Mouse (Mus musculus): ENCODE data around the gene Teddm1b. TPM values are rescaled to one million over a fixed set of nuclear protein-coding genes. Genes with fewer than 3 reads are reported as not detected.

Gene Teddm1b
- polyA plus RNA-seq, 1 experiment from 2014 or later, result 0.08 TPM

GRCm38 (mm10) chr1:153921642-153922041 lies 47.5 kb downstream of the Teddm1b start:
- Histone ChIP-seq H3K27me3 (replicated peaks) (no peaks in the 10 kb centered on the region), H3K4me2 (no peak overlapping the region), H3K4me3 (no peak overlapping the region), H3K9ac (no peak overlapping the region), H3K9me3 (no peaks in the 10 kb centered on the region), H3K27ac (replicated peaks) (no peak overlapping the region), H3K4me1 (peaks cover 19% of the 10 kb centered on the region), H3K36me3 (no peaks in the 10 kb centered on the region)
- 82% methylated on average over 3 of the region's 3 CpGs for WGBS
- ATAC-seq (ENCODE audit: extremely low read depth, insufficient number of reproducible peaks, low FRiP score, low TSS enrichment), result no peak

DNA sequence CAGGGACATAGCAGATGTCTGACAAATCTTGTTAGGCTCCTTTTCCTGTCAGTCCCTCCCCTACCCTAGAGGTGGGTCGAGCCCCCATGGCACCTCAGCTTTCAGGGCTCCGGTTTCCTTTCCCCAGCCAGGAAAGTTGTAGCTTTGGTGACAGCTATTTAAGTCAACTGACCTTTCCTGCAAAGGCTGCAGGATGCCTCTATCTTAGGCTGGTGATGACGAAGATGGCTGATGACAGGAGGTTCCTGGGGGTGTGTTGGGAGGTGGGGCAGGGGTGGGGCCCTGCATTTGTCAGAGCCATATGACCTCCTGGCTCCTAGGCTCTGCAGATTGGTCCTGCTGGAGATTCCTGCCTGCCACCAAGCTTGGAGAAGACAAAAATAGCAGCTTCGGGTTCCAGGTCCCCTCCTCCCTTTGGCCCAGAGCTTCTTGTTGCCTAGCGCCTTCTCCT lies 48.5 kb downstream of the Teddm1b start:
- H3K4me3 ChIP-seq, result no peak overlapping the region
- peaks cover 19% of the 10 kb centered on the region for H3K4me1 ChIP-seq
- H3K9me3 ChIP-seq, result no peaks in the 10 kb centered on the region
- H3K36me3 ChIP-seq, result no peaks in the 10 kb centered on the region
- no peak; the same call in 1 of the 2 replicates for ATAC-seq (ENCODE audit: extremely low read depth, insufficient number of reproducible peaks, low FRiP score, low TSS enrichment)
- WGBS, result 2% methylated on average over 5 of the region's 5 CpGs
- peak overlapping the region; percentile 81 for H3K27ac ChIP-seq (replicated peaks)
- H3K9ac ChIP-seq, result no peak overlapping the region
- no peak overlapping the region for H3K4me2 ChIP-seq
- no peaks in the 10 kb centered on the region for H3K27me3 ChIP-seq (replicated peaks)

GRCm38 (mm10) chr1:153924395-153925385 lies 50.5 kb downstream of the Teddm1b start:
- Histone ChIP-seq H3K36me3 (no peaks in the 10 kb centered on the region), H3K4me3 (no peak overlapping the region), H3K27ac (replicated peaks) (no peak overlapping the region), H3K9me3 (no peaks in the 10 kb centered on the region), H3K9ac (no peak overlapping the region), H3K27me3 (replicated peaks) (no peaks in the 10 kb centered on the region), H3K4me1 (peaks cover 11% of the 10 kb centered on the region), H3K4me2 (no peak overlapping the region)
- ATAC-seq (ENCODE audit: extremely low read depth, insufficient number of reproducible peaks, low FRiP score, low TSS enrichment), result no peak
- WGBS, result 78% methylated on average over 6 of the region's 6 CpGs

Small RNAs within 50 kb of the gene (microRNA-seq; reads per million reads assigned to microRNA genes)
- 13.9 reads per million, percentile 30 among the genes with 10 or more reads in this experiment for gene Mir8114

Other genes with a start within 250 kb of the Teddm1b start
- gene Rgs8, start 221.3 kb upstream of the Teddm1b start, polyA plus RNA-seq (2015; fragmentation: Nextera tagmentation; extraction: Ambion mirVana), result 0.56 and 0.60 TPM in 2 replicates
- 5.7 and 6.8 TPM in 2 replicates for gene Rgs16, start 134.0 kb upstream of the Teddm1b start, polyA plus RNA-seq (2015; fragmentation: Nextera tagmentation; extraction: Ambion mirVana)
- 13.9 and 17.3 TPM in 2 replicates for gene Rnasel, start 124.9 kb upstream of the Teddm1b start, polyA plus RNA-seq (2015; fragmentation: Nextera tagmentation; extraction: Ambion mirVana)
- not detected in 2 replicates for gene Rgsl1, start 30.2 kb upstream of the Teddm1b start, polyA plus RNA-seq (2015; fragmentation: Nextera tagmentation; extraction: Ambion mirVana)
- not detected in 2 replicates for gene Teddm1a, start 17.4 kb downstream of the Teddm1b start, polyA plus RNA-seq (2015; fragmentation: Nextera tagmentation; extraction: Ambion mirVana)
- gene Glul, start 25.6 kb downstream of the Teddm1b start, polyA plus RNA-seq (2015; fragmentation: Nextera tagmentation; extraction: Ambion mirVana), result 63.4 and 67.3 TPM in 2 replicates
- gene Teddm2, start 25.9 kb downstream of the Teddm1b start, polyA plus RNA-seq (2015; fragmentation: Nextera tagmentation; extraction: Ambion mirVana), result 0.28 and 0.42 TPM in 2 replicates